Mouse (Mus musculus): ENCODE measurements at regions not wholly inside any gene's neighbourhood (a gene's known extent, or its start where the extent isn't known, plus 50 kb on each side); places are given as distances from the start of the nearest gene placed in this dataset.

GRCm38 (mm10) chr3:49504581-49504980 is 252.5 kb downstream of the Pcdh18 start:
- ChIA-PET POLR2A (no interaction called here), CTCF (no interaction called here)
- in situ Hi-C loops (cut with MboI; ENCODE audit: low pct_unique_long_range_greater_than_20kb) = no loop called here
- no peak for TF ChIP-seq CTCF (IDR thresholded peaks at IDR 0.05)
- DNase-seq (ENCODE audit: low read depth, low spot score) (no peak), ATAC-seq (no peak)
- H3K27me3 ChIP-seq = no peaks in the 10 kb centered on the region

GRCm38 (mm10) chr3:49502351-49502750 is 254.8 kb downstream of the Pcdh18 start:
- CTCF ChIA-PET = interaction anchor here (1.6 kb wide), 1 partner anchor 17 kb away, joined by 4 read pairs; no protein-coding TSS in a partner anchor
- no peak for DNase-seq (ENCODE audit: low read depth, low spot score)
- no peaks in the 10 kb centered on the region for H3K27me3 ChIP-seq
- POLR2A ChIA-PET = no interaction called here
- in situ Hi-C loops (cut with MboI; ENCODE audit: low pct_unique_long_range_greater_than_20kb) = no loop called here
- TF ChIP-seq CTCF (IDR thresholded peaks at IDR 0.05) = no peak
- no peak for ATAC-seq

- in situ Hi-C loops (cut with MboI; ENCODE audit: low pct_unique_long_range_greater_than_20kb) = no loop called here
- ATAC-seq = no peak
- H3K27me3 ChIP-seq = no peaks in the 10 kb centered on the region
- DNase-seq (ENCODE audit: low read depth, low spot score) = no peak
- CTCF ChIA-PET = interaction anchor here (1.6 kb wide), 1 partner anchor 14 kb away, joined by 4 read pairs; no protein-coding TSS in a partner anchor
- TF ChIP-seq CTCF (IDR thresholded peaks at IDR 0.05) = no peak
- POLR2A ChIA-PET = no interaction called here
These were observed 272.0 kb downstream of the Pcdh18 start for GRCm38 (mm10) chr3:49485105-49485504.
